Mouse (Mus musculus) kidney, postnatal 0 days (tissue): Measurements from ENCODE around the gene Cd33. TPM values are rescaled to one million over a fixed set of nuclear protein-coding genes. Genes with fewer than 3 reads are reported as not detected.

Experiments
- ATAC-seq: fragments of 200-750 bp; cut with Nextera tagmentation; replicated peaks from 2 replicates; pipeline ENCODE4 v1.8.0; 2017; ENCODE audit warnings: low read depth, moderate number of reproducible peaks, moderate TSS enrichment, moderate library complexity; ENCODE audit not compliant: low FRiP score
- DNase-seq: peaks from one replicate; pipeline ENCODE4 v3.0.0-alpha.2; 2016; ENCODE audit warnings: low spot score
- H3K27ac ChIP-seq: fragments of 300-500 bp; sonication (generic); 2 replicates; pipeline ENCODE4 v1.5.1; 2014; ENCODE audit warnings: mild to moderate bottlenecking
- H3K27me3 ChIP-seq: fragments of 300-500 bp; sonication (generic); 2 replicates; pipeline ENCODE4 v1.6.1; 2014; ENCODE audit warnings: low read length, mixed read lengths; ENCODE audit not compliant: insufficient read depth
- H3K36me3 ChIP-seq: fragments of 300-500 bp; sonication (generic); 2 replicates; pipeline ENCODE4 v1.6.1; 2014; ENCODE audit warnings: low read length, mixed read lengths; ENCODE audit not compliant: insufficient read depth
- H3K4me1 ChIP-seq: fragments of 300-500 bp; sonication (generic); replicated peaks from 2 replicates; pipeline ENCODE4 v1.6.1; 2014; ENCODE audit warnings: antibody characterized with exemption, low read length, mixed read lengths; ENCODE audit not compliant: insufficient read depth
- H3K4me2 ChIP-seq: fragments of 300-500 bp; sonication (generic); 2 replicates; pipeline ENCODE4 v1.6.1; 2014; ENCODE audit warnings: mild to moderate bottlenecking, low read length, moderate library complexity, mixed read lengths
- H3K4me3 ChIP-seq: fragments of 300-500 bp; sonication (generic); replicated peaks from 2 replicates; pipeline ENCODE4 v1.5.1; 2014; ENCODE audit warnings: low read depth, low read length
- H3K9ac ChIP-seq: fragments of 300-500 bp; sonication (generic); 2 replicates; pipeline ENCODE4 v1.6.1; 2014; ENCODE audit warnings: low read depth, low read length
- H3K9me3 ChIP-seq: fragments of 300-500 bp; sonication (generic); replicated peaks from 2 replicates; pipeline ENCODE4 v1.6.1; 2016; ENCODE audit warnings: low read length, inconsistent platforms, mixed read lengths
- CTCF ChIP-seq: IDR thresholded peaks from 2 replicates; pipeline ENCODE4 v1.5.1; 2016; ENCODE audit warnings: antibody characterized with exemption, low read depth, mild to moderate bottlenecking, moderate library complexity
- WGBS: fragments of 180-500 bp; shearing (Covaris S2); extraction: QIAGEN DNeasy Blood & Tissue Kit; methylation state at CpG from one replicate; pipeline ENCODE4 v1.1.7; 2014; 5-methylcytosine and 5-hydroxymethylcytosine counted together
- polyA plus RNA-seq: library from polyadenylated mRNA; unstranded; fragments of >200 nt; fragmentation: Nextera tagmentation; extraction: Ambion mirVana; gene quantifications from 2 replicates; pipeline ENCODE4 v1.2.1, GENCODE M21; 2015

Cd33 gene
- polyA plus RNA-seq, 1 experiment from 2014 or later: 1.2 TPM

DNA sequence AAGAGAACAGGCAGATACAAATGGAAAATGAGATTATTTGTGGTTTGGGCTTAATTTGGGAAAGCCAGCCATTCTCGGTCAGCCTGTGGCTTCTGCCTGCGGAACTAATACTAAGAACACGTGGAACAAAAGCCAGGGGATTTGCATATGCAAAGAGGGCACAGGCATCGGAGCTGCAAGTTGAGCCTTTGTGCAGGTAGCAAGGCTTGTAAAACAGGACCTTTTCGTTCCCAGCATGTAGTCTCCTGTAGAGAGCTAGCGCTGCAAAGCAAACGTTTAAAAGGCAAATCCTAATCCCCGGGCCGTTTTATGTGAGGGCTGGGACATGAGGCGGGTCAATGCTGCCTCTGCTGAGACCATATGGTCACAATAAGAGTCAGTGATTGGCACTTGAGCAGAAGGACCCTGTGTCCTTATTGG, 18.4 kb upstream of the Cd33 start:
- H3K9me3 ChIP-seq: no peaks in the 10 kb centered on the region
- peaks cover 10% of the 10 kb centered on the region; the same call in 1 of the 2 replicates for H3K36me3 ChIP-seq
- WGBS: under 1% methylated on average over 10 of the region's 10 CpGs
- peak overlapping the region; percentile 93 for H3K4me2 ChIP-seq
- TF ChIP-seq CTCF: no peak
- peaks cover 6% of the 10 kb centered on the region; the same call in 1 of the 2 replicates for H3K4me1 ChIP-seq
- DNase-seq: peak; percentile 47
- peak overlapping the region; percentile 82 for H3K9ac ChIP-seq
- H3K4me3 ChIP-seq: peak overlapping the region; percentile 77
- peak overlapping the region; percentile 81 for H3K27ac ChIP-seq
- no peaks in the 10 kb centered on the region for H3K27me3 ChIP-seq
- 0 out of 2 replicates have a peak, but pooled peaks have one; percentile 26 for ATAC-seq

- Histone ChIP-seq H3K36me3 (0 out of 2 replicates have a peak, but pooled peaks cover 5% of the 10 kb centered on the region), H3K9me3 (no peaks in the 10 kb centered on the region), H3K27ac (peak within 1 kb of the TSS; percentile 81), H3K4me2 (peak within 1 kb of the TSS; percentile 93), H3K9ac (peak within 1 kb of the TSS; percentile 82), H3K27me3 (no peaks in the 10 kb centered on the region), H3K4me1 (peaks cover 6% of the 10 kb centered on the region; the same call in 1 of the 2 replicates), H3K4me3 (peak within 1 kb of the TSS; percentile 77)
- WGBS: 0% methylated on average over 27 of the region's 27 CpGs
- DNase-seq: peak; percentile 97
- TF ChIP-seq CTCF: no peak
- peak; percentile 86 for ATAC-seq
These were observed 17.9 kb upstream of the Cd33 start, which contains the start of gene Zfp658 for GRCm38 (mm10) chr7:43562006-43562633. Zfp658 (plus strand) TSS chr7:43562256.

DNA sequence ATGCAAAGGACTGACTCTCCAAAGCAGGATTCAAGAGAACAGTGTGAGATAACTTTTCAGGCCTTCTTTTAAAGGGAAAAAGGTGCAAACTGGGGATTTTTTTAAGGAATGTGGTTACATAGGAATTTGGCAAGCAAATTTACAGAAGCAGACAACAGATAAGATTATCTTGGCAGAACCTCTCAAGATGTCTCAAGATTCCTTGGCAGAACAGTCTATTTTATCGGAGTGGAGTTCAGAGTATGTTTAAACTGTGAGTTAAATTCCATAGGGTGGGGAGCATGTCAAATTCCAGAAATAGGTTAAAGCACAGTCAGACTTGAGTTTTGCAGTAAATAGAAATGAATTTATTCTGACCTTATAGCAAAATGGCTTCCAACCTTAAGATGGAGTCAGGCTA, 12.7 kb upstream of the Cd33 start:
- TF ChIP-seq CTCF: no peak
- H3K4me1 ChIP-seq: no peaks in the 10 kb centered on the region
- ATAC-seq (no peak), DNase-seq (peak; percentile 9)
- H3K9me3 ChIP-seq: no peaks in the 10 kb centered on the region
- H3K4me2 ChIP-seq: no peak overlapping the region
- H3K36me3 ChIP-seq: no peaks in the 10 kb centered on the region
- H3K27ac ChIP-seq: no peak overlapping the region
- no peaks in the 10 kb centered on the region for H3K27me3 ChIP-seq
- no peak overlapping the region for H3K9ac ChIP-seq
- no peak overlapping the region for H3K4me3 ChIP-seq
- 48% methylated on average over 1 of the region's 1 CpGs for WGBS

DNA sequence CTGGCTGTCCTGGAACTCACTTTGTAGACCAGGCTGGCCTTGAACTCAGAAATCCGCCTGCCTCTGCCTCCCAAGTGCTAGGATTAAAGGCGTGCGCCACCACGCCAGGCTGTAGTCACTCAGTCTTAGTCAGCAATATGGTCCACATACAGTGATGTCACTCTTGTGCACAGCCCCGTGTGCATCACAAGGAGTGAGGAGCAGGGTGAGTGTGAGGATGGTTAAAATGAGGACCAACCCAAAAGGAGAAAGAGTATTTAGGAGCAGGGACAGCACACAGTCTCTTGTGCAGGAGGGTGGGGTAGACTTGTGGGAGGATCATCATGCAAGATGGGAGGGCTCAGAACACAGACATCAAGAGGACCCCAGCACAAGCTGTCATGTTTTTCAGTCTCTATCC, 11.1 kb upstream of the Cd33 start:
- no peak for TF ChIP-seq CTCF
- Histone ChIP-seq H3K4me1 (no peaks in the 10 kb centered on the region), H3K27ac (no peak overlapping the region), H3K9me3 (no peaks in the 10 kb centered on the region), H3K4me3 (no peak overlapping the region), H3K36me3 (no peaks in the 10 kb centered on the region), H3K9ac (no peak overlapping the region), H3K27me3 (no peaks in the 10 kb centered on the region), H3K4me2 (no peak overlapping the region)
- ATAC-seq: no peak
- no peak for DNase-seq
- WGBS: 92% methylated on average over 5 of the region's 5 CpGs

- Histone ChIP-seq H3K4me1 (no peaks in the 10 kb centered on the region), H3K4me3 (no peak overlapping the region), H3K27me3 (no peaks in the 10 kb centered on the region), H3K9me3 (no peaks in the 10 kb centered on the region), H3K9ac (no peak overlapping the region), H3K27ac (no peak overlapping the region), H3K4me2 (no peak overlapping the region), H3K36me3 (no peaks in the 10 kb centered on the region)
- no peak for ATAC-seq
- 41% methylated on average over 3 of the region's 3 CpGs for WGBS
- TF ChIP-seq CTCF: no peak
- peak; percentile 49 for DNase-seq
These were observed 10.3 kb upstream of the Cd33 start for GRCm38 (mm10) chr7:43554550-43554949.

GRCm38 (mm10) chr7:43553153-43553552, 8.9 kb upstream of the Cd33 start:
- H3K9me3 ChIP-seq: no peaks in the 10 kb centered on the region
- no peaks in the 10 kb centered on the region for H3K4me1 ChIP-seq
- no peak overlapping the region for H3K9ac ChIP-seq
- no peak for DNase-seq
- no peak overlapping the region for H3K4me2 ChIP-seq
- 58% methylated on average over 4 of the region's 4 CpGs for WGBS
- ATAC-seq: no peak
- no peaks in the 10 kb centered on the region for H3K36me3 ChIP-seq
- H3K4me3 ChIP-seq: no peak overlapping the region
- no peaks in the 10 kb centered on the region for H3K27me3 ChIP-seq
- no peak for TF ChIP-seq CTCF
- no peak overlapping the region for H3K27ac ChIP-seq
